11 mouse cellular contexts compared by ENCODE assay signal in genomic region chr8:91803515-91804402, GRCm38 (mm10). TPM values are rescaled to one million over a fixed set of nuclear protein-coding genes. Genes with fewer than 3 reads are reported as not detected.
DNase-seq lines count a peak whose midpoint lies in the region; ATAC-seq and TF ChIP-seq lines count a peak whose summit lies in the region.
"Had no signal": no experiment of that assay in that cellular context is flagged by ENCODE, and none has a peak within 500 bp of the region (broad histone marks: within the 10 kb centered on the region; RNA-seq: fewer than 3 reads in every experiment).

No protein-coding gene starts in this region.

- no peak for ATAC-seq in heart, embryonic 12.5 days (ENCODE audit: insufficient number of reproducible peaks, low FRiP score)
- ATAC-seq in hindbrain, embryonic 12.5 days (ENCODE audit: low FRiP score), result no peak
- ATAC-seq in midbrain, embryonic 13.5 days, result no peak
- ATAC-seq in liver, embryonic 11.5 days (replicated peaks; ENCODE audit: low FRiP score), result no peak
- ATAC-seq in liver, postnatal 0 days, result no peak

- 0 out of 2 replicates have a peak overlapping the region, but pooled peaks have one; percentile 28 for H3K9ac ChIP-seq in heart, embryonic 12.5 days
- H3K9ac ChIP-seq in hindbrain, embryonic 12.5 days, result peak overlapping the region; percentile 56
- H3K9ac ChIP-seq in midbrain, embryonic 13.5 days (replicated peaks), result peak overlapping the region; percentile 98
- no peak overlapping the region for H3K9ac ChIP-seq in liver, embryonic 11.5 days (ENCODE audit: low read depth, low read length)
- no peak overlapping the region for H3K9ac ChIP-seq in liver, postnatal 0 days (replicated peaks)

- no peak for DNase-seq in heart, postnatal 10 days
- peak; percentile 43 for DNase-seq in R1 (ENCODE audit: low read depth, low spot score)
- no peak for DNase-seq in liver, embryonic 11.5 days (ENCODE audit: low spot score)
- no peak for DNase-seq in liver, postnatal 0 days
- DNase-seq in thymus, postnatal 25 days, result no peak
- DNase-seq: adrenal gland, adult 8-10 months; gastrocnemius, postnatal 36 days had no signal

- TF ChIP-seq EP300 in liver, postnatal 0 days (IDR thresholded peaks at IDR 0.05; ENCODE audit: low read depth), result no peak

- H3K9me3 ChIP-seq in heart, embryonic 12.5 days (replicated peaks), result no peaks in the 10 kb centered on the region
- H3K9me3 ChIP-seq in hindbrain, embryonic 12.5 days (replicated peaks), result no peaks in the 10 kb centered on the region
- H3K9me3 ChIP-seq in midbrain, embryonic 13.5 days, result no peaks in the 10 kb centered on the region
- H3K9me3 ChIP-seq in liver, embryonic 11.5 days (ENCODE audit: control insufficient read depth, low read length), result no peaks in the 10 kb centered on the region
- H3K9me3 ChIP-seq in liver, postnatal 0 days (ENCODE audit: low read length), result no peaks in the 10 kb centered on the region

- H3K4me3 ChIP-seq in heart, embryonic 12.5 days, result peak overlapping the region; percentile 23
- H3K4me3 ChIP-seq in hindbrain, embryonic 12.5 days, result peak overlapping the region; percentile 60
- H3K4me3 ChIP-seq in midbrain, embryonic 13.5 days (replicated peaks), result peak overlapping the region; percentile 85
- H3K4me3 ChIP-seq in liver, embryonic 11.5 days (ENCODE audit: low read depth, low read length), result no peak overlapping the region
- H3K4me3 ChIP-seq in liver, postnatal 0 days (ENCODE audit: low read depth, low read length), result no peak overlapping the region

- peaks cover 45% of the 10 kb centered on the region for H3K4me1 ChIP-seq in heart, embryonic 12.5 days (replicated peaks)
- peaks cover 68% of the 10 kb centered on the region for H3K4me1 ChIP-seq in hindbrain, embryonic 12.5 days
- peaks cover 84% of the 10 kb centered on the region for H3K4me1 ChIP-seq in midbrain, embryonic 13.5 days (replicated peaks)
- peaks cover 20% of the 10 kb centered on the region for H3K4me1 ChIP-seq in liver, embryonic 11.5 days (replicated peaks; ENCODE audit: control insufficient read depth, insufficient read depth, low read length)
- H3K4me1 ChIP-seq in liver, postnatal 0 days (ENCODE audit: insufficient read depth), result peaks cover 17% of the 10 kb centered on the region

- H3K27me3 ChIP-seq in heart, embryonic 12.5 days (replicated peaks), result peaks cover 57% of the 10 kb centered on the region
- H3K27me3 ChIP-seq in hindbrain, embryonic 12.5 days, result peaks cover 55% of the 10 kb centered on the region
- peaks cover 34% of the 10 kb centered on the region for H3K27me3 ChIP-seq in midbrain, embryonic 13.5 days
- H3K27me3 ChIP-seq in liver, embryonic 11.5 days (replicated peaks; ENCODE audit: control insufficient read depth, insufficient read depth, low read length), result peaks cover 100% of the 10 kb centered on the region
- peaks cover 98% of the 10 kb centered on the region for H3K27me3 ChIP-seq in liver, postnatal 0 days (ENCODE audit: insufficient read depth, low read length)

- WGBS in heart, embryonic 12.5 days, result 19% methylated on average over 28 of the region's 28 CpGs
- WGBS in hindbrain, embryonic 12.5 days, result 12% methylated on average over 28 of the region's 28 CpGs
- WGBS in midbrain, embryonic 13.5 days, result 8% methylated on average over 28 of the region's 28 CpGs
- WGBS in liver, embryonic 11.5 days, result 8% methylated on average over 28 of the region's 28 CpGs
- 5% methylated on average over 28 of the region's 28 CpGs for WGBS in liver, postnatal 0 days (ENCODE audit: insufficient replicate concordance)

- H3K36me3 ChIP-seq in heart, embryonic 12.5 days, result no peaks in the 10 kb centered on the region
- H3K36me3 ChIP-seq in hindbrain, embryonic 12.5 days, result no peaks in the 10 kb centered on the region
- H3K36me3 ChIP-seq in midbrain, embryonic 13.5 days, result no peaks in the 10 kb centered on the region
- H3K36me3 ChIP-seq in liver, embryonic 11.5 days (ENCODE audit: control insufficient read depth, insufficient read depth, low read length), result no peaks in the 10 kb centered on the region
- no peaks in the 10 kb centered on the region for H3K36me3 ChIP-seq in liver, postnatal 0 days (replicated peaks; ENCODE audit: insufficient read depth, low read length)

- TF ChIP-seq CTCF in liver, postnatal 0 days (IDR thresholded peaks at IDR 0.05; ENCODE audit: low read depth), result no peak

- intact Hi-C loops in heart, postnatal 10 days (cut with DNase I), result loop anchor here (5.0 kb wide), 1 partner anchor 209 kb away; no protein-coding TSS in a partner anchor

- no peak overlapping the region for H3K27ac ChIP-seq in heart, embryonic 12.5 days (ENCODE audit: poor library complexity, severe bottlenecking)
- peak overlapping the region; percentile 68 for H3K27ac ChIP-seq in hindbrain, embryonic 12.5 days
- H3K27ac ChIP-seq in midbrain, embryonic 13.5 days, result peak overlapping the region; percentile 98
- no peak overlapping the region for H3K27ac ChIP-seq in liver, embryonic 11.5 days (ENCODE audit: low read depth, low read length)
- no peak overlapping the region for H3K27ac ChIP-seq in liver, postnatal 0 days (ENCODE audit: low read depth)
- H3K27ac ChIP-seq: macrophage had no signal

- H3K4me2 ChIP-seq in heart, embryonic 12.5 days, result peak overlapping the region; percentile 80
- H3K4me2 ChIP-seq in hindbrain, embryonic 12.5 days (replicated peaks), result peak overlapping the region; percentile 62
- H3K4me2 ChIP-seq in midbrain, embryonic 13.5 days (replicated peaks), result peak overlapping the region; percentile 77
- H3K4me2 ChIP-seq in liver, embryonic 11.5 days, result no peak overlapping the region
- no peak overlapping the region for H3K4me2 ChIP-seq in liver, postnatal 0 days (ENCODE audit: low read depth, low read length)

RNA-seq across cellular contexts. Expression of gene Irx3, which starts 1.9 kb away (rescaled TPM):
- polyA plus RNA-seq in heart, embryonic 12.5 days (2016; fragmentation: Nextera tagmentation; extraction: Ambion mirVana), result 19.0 and 21.7 TPM in 2 replicates
- 10 to 100 TPM; 33.8 to 44.3 TPM for total RNA-seq in heart, postnatal 10 days (2021)
- polyA plus RNA-seq in hindbrain, embryonic 12.5 days (2016; fragmentation: Nextera tagmentation; extraction: Ambion mirVana), result 52.8 and 56.7 TPM in 2 replicates
- 27.5 and 37.4 TPM in 2 replicates for polyA plus RNA-seq in midbrain, embryonic 13.5 days (2015; fragmentation: Nextera tagmentation; extraction: Ambion mirVana)
- polyA plus RNA-seq in liver, embryonic 11.5 days (2014; fragmentation: Nextera tagmentation; extraction: Ambion mirVana), result 1.5 and 1.7 TPM in 2 replicates
- not detected in 2 replicates for polyA plus RNA-seq in liver, postnatal 0 days (2015; fragmentation: Nextera tagmentation; extraction: Ambion mirVana)
- polyA plus RNA-seq: macrophage had no signal

Comparison
In these comparisons a context has a peak if more than half of its experiments do, and no peak if none do; other contexts are left out.
1. H3K27ac ChIP-seq: peak in hindbrain, embryonic 12.5 days (single experiment) and midbrain, embryonic 13.5 days (single experiment); none in heart, embryonic 12.5 days (single experiment), liver, embryonic 11.5 days (single experiment) and liver, postnatal 0 days (single experiment).
2. H3K4me2 ChIP-seq: peak in heart, embryonic 12.5 days (single experiment), hindbrain, embryonic 12.5 days (single experiment) and midbrain, embryonic 13.5 days (single experiment); none in liver, embryonic 11.5 days (single experiment) and liver, postnatal 0 days (single experiment).
3. H3K4me3 ChIP-seq: peak in heart, embryonic 12.5 days (single experiment), hindbrain, embryonic 12.5 days (single experiment) and midbrain, embryonic 13.5 days (single experiment); none in liver, embryonic 11.5 days (single experiment) and liver, postnatal 0 days (single experiment).
4. H3K9ac ChIP-seq: peak in heart, embryonic 12.5 days (single experiment), hindbrain, embryonic 12.5 days (single experiment) and midbrain, embryonic 13.5 days (single experiment); none in liver, embryonic 11.5 days (single experiment) and liver, postnatal 0 days (single experiment).